Mouse (Mus musculus) G1E (cell line): ENCODE measurements around the gene Ccdc124.

Experiments
- CTCF ChIP-seq: IDR thresholded peaks from 2 replicates; pipeline ENCODE4 v1.5.1; 2012; ENCODE audit warnings: low read depth, low read length, inconsistent platforms, mixed read lengths
- POLR2AphosphoS5 ChIP-seq: IDR thresholded peaks from 2 replicates; pipeline ENCODE4 v1.6.1; 2012; ENCODE audit warnings: low read depth, low read length, inconsistent platforms; ENCODE audit not compliant: insufficient replicate concordance

DNA sequence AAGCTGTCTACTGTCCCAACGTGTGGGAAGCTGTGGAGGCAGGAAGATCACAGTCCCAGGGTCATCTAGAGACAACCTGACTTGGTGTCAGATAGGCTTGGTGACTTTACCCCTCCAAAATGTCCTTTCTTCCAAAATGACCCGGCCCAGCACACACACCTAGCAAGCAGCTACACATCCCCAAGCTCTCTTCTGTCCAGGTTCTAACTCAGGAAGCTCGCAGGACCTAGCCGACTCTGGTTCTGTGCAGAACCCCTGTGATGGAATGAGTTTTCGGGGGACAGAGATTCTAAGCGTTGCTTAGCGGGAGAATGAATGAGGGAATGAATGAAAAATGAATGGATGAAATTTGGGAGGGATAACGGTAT, 31.7 kb upstream of the Ccdc124 start:
- TF ChIP-seq CTCF (no peak), POLR2AphosphoS5 (no peak)
